Mouse (Mus musculus): Measurements from ENCODE around the gene Afmid. TPM values are rescaled to one million over a fixed set of nuclear protein-coding genes. Genes with fewer than 3 reads are reported as not detected.

The Afmid gene
- total and polyA plus RNA-seq, 3 experiments = 5.0 to 7.5 (median 7.3) TPM

DNA sequence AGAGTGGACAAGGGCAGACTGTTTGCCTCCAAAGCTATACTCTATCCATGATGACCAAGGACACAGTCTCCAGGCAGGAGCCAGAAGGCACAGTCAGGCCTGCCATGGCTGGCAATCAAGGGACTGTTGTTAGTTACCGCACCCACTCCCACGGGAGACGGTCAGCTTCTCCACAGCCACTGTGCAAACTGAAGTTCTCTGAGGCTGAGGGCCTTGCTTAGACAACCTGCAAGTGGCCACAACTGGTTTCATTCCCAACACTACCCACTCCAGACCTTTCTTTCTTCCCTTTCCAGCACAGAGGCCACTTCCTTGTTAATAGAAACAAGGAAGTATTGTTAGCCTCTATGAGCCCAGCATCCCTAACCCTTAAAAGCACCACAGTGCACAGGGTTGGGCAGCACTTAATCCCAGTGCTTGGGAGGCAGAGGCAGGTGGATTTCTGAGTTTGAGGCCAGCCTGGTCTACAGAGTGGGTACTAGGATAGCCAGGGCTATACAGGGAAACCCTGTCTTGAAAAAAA, 22.5 kb upstream of the Afmid start:
- in situ Hi-C loops (cut with MboI; ENCODE audit: low pct_ligation_motif_present, low pct_unique_long_range_greater_than_20kb, low sequenced_read_pairs) = no loop called here
- Histone ChIP-seq H3K27ac (ENCODE audit: insufficient read depth, low read depth) (no peak overlapping the region), H3K79me2 (replicated peaks; ENCODE audit: control insufficient read depth, extremely low read depth, insufficient read depth, poor library complexity, severe bottlenecking) (no peaks in the 10 kb centered on the region), H3K9ac (ENCODE audit: insufficient read depth, low read depth) (no peak overlapping the region), H3K9me3 (replicated peaks; ENCODE audit: low read length) (no peaks in the 10 kb centered on the region), H3K4me1 (ENCODE audit: control insufficient read depth in 1 of 2, insufficient read depth in 2 of 2) (peaks cover 31 to 83% of the 10 kb centered on the region in 2 experiments), H3K4me3 (replicated peaks in 1 of 3; ENCODE audit: low read depth in 2 of 3, low read length in 2 of 3, poor library complexity in 1 of 3) (no peak overlapping the region), H3K27me3 (replicated peaks) (no peaks in the 10 kb centered on the region), H3K4me2 (ENCODE audit: insufficient read depth, low read depth, poor library complexity, severe bottlenecking) (no peak overlapping the region), H3K36me3 (replicated peaks in 1 of 2; ENCODE audit: control insufficient read depth in 1 of 2, insufficient read depth in 1 of 2, low read length in 1 of 2) (peaks cover 0 to 28% of the 10 kb centered on the region in 2 experiments)
- TF ChIP-seq POLR2AphosphoS2 (IDR thresholded peaks at IDR 0.05; ENCODE audit: low read depth, low read length) (no peak), GABPA (IDR thresholded peaks at IDR 0.05; ENCODE audit: insufficient replicate concordance, low read depth, low read length) (no peak), MYC (IDR thresholded peaks at IDR 0.05; ENCODE audit: low read depth, low read length) (no peak), E2F4 (IDR thresholded peaks at IDR 0.05; ENCODE audit: insufficient replicate concordance, low read depth, low read length) (no peak), ZMIZ1 (IDR thresholded peaks at IDR 0.05; ENCODE audit: low read depth, low read length) (no peak), TBP (conservative IDR thresholded peaks at IDR 0.05; ENCODE audit: low read depth, low read length) (no peak), ELF1 (IDR thresholded peaks at IDR 0.05; ENCODE audit: low read depth, low read length) (0 out of 2 replicates have a peak, but pooled peaks have one; percentile 19), HCFC1 (IDR thresholded peaks at IDR 0.05; ENCODE audit: low read depth, low read length) (no peak)
- dilution Hi-C loops (cut with MboI; ENCODE audit: extremely low pct_ligation_motif_present, extremely low pct_unique_long_range_greater_than_20kb, low sequenced_read_pairs) = no loop called here
- DNase-seq (ENCODE audit: extremely low read depth) = no peak

DNA sequence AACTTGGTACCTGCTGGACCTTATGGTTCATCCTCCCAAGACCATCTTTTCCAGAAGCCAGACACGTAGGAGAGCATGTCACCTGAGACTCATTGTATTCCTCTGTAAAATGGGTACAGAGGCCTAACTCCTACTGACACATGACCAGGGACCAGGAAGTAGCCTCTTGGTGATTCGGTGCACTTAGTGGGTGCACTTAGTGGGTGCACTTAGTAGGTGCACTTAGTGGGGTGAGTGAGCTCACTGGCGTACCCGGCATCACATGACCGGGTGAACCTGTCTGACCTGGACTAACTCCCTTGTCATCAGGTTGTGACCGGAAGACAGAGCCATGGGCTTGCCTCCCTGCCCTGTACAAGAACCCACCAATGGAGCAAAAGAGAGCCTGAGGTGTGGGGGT, 18.9 kb upstream of the Afmid start:
- Histone ChIP-seq H3K4me2 (ENCODE audit: insufficient read depth, low read depth, poor library complexity, severe bottlenecking) (no peak overlapping the region), H3K27me3 (replicated peaks) (no peaks in the 10 kb centered on the region), H3K79me2 (replicated peaks; ENCODE audit: control insufficient read depth, extremely low read depth, insufficient read depth, poor library complexity, severe bottlenecking) (peaks cover 24% of the 10 kb centered on the region), H3K27ac (ENCODE audit: insufficient read depth, low read depth) (no peak overlapping the region), H3K4me3 (replicated peaks in 1 of 3; ENCODE audit: low read depth in 2 of 3, low read length in 2 of 3, poor library complexity in 1 of 3) (no peak overlapping the region), H3K9ac (ENCODE audit: insufficient read depth, low read depth) (no peak overlapping the region), H3K4me1 (ENCODE audit: control insufficient read depth in 1 of 2, insufficient read depth in 2 of 2) (peaks cover 21 to 68% of the 10 kb centered on the region in 2 experiments), H3K9me3 (replicated peaks; ENCODE audit: low read length) (no peaks in the 10 kb centered on the region), H3K36me3 (replicated peaks in 1 of 2; ENCODE audit: control insufficient read depth in 1 of 2, insufficient read depth in 1 of 2, low read length in 1 of 2) (peaks cover 5 to 34% of the 10 kb centered on the region in 2 experiments)
- no peak for DNase-seq (ENCODE audit: extremely low read depth)
- in situ Hi-C loops (cut with MboI; ENCODE audit: low pct_ligation_motif_present, low pct_unique_long_range_greater_than_20kb, low sequenced_read_pairs) = no loop called here
- dilution Hi-C loops (cut with MboI; ENCODE audit: extremely low pct_ligation_motif_present, extremely low pct_unique_long_range_greater_than_20kb, low sequenced_read_pairs) = no loop called here
- no peak for TF ChIP-seq NELFE (IDR thresholded peaks at IDR 0.05; ENCODE audit: low read depth, low read length)
- TF ChIP-seq CTCF (conservative IDR thresholded peaks at IDR 0.05 in 1 of 2, IDR thresholded peaks at IDR 0.05 in 1 of 2; ENCODE audit: low read depth in 2 of 2, low read length in 2 of 2) = no peak
- TF ChIP-seq ELF1 (IDR thresholded peaks at IDR 0.05; ENCODE audit: low read depth, low read length) = no peak
- TF ChIP-seq SIN3A (IDR thresholded peaks at IDR 0.05; ENCODE audit: low read length) = no peak
- TF ChIP-seq ZKSCAN1 (IDR thresholded peaks at IDR 0.05; ENCODE audit: borderline replicate concordance, low read depth, low read length) = peak; percentile 98
